Mouse (Mus musculus) MEL (cell line): ENCODE data around the gene Abca2. TPM values are rescaled to one million over a fixed set of nuclear protein-coding genes. Genes with fewer than 3 reads are reported as not detected.

Source experiments
- DNase-seq: peaks from one replicate; pipeline ENCODE4 v3.0.0; 2011; ENCODE audit warnings: low read depth, low spot score
- H3K27ac ChIP-seq: 2 replicates; pipeline ENCODE4 v1.5.1; 2012; ENCODE audit warnings: low read depth, mild to moderate bottlenecking, control low read depth, low read length, moderate library complexity; ENCODE audit not compliant: control insufficient read depth
- H3K27me3 ChIP-seq, 2 experiments: fragments of 150-350 bp in 1 of 2; sonication (generic) in 1 of 2; 2 replicates each; pipeline ENCODE4 v1.6.1; 2012; ENCODE audit warnings: low read length in 2 of 2, mild to moderate bottlenecking in 2 of 2, improper control_type of control experiment in 1 of 2, moderate library complexity in 1 of 2; ENCODE audit not compliant: insufficient read depth in 2 of 2, control insufficient read depth in 1 of 2
- H3K36me3 ChIP-seq, 2 experiments: 2 replicates each; pipeline ENCODE4 v1.6.1; 2012 to 2014; ENCODE audit warnings: low read length in 2 of 2, improper control_type of control experiment in 1 of 2, inconsistent platforms in 1 of 2, mild to moderate bottlenecking in 1 of 2; ENCODE audit not compliant: insufficient read depth in 2 of 2, control insufficient read depth in 1 of 2
- H3K4me1 ChIP-seq, 2 experiments: fragments of 150-350 bp in 1 of 2; sonication (generic) in 1 of 2; 2 replicates each; pipeline ENCODE4 v1.6.1; 2012; ENCODE audit warnings: low read length in 2 of 2, improper control_type of control experiment in 1 of 2, mild to moderate bottlenecking in 1 of 2; ENCODE audit not compliant: insufficient read depth in 2 of 2, control insufficient read depth in 1 of 2
- H3K4me3 ChIP-seq, 2 experiments: fragments of 150-350 bp in 1 of 2; sonication (generic) in 1 of 2; 2 replicates each; pipeline ENCODE4 v1.5.1; 2012; ENCODE audit warnings: low read depth in 2 of 2, low read length in 2 of 2, mild to moderate bottlenecking in 2 of 2, moderate library complexity in 2 of 2, control low read depth in 1 of 2, improper control_type of control experiment in 1 of 2; ENCODE audit not compliant: control insufficient read depth in 1 of 2, insufficient read depth in 1 of 2
- H3K79me2 ChIP-seq: 2 replicates; pipeline ENCODE4 v1.6.1; 2012; ENCODE audit warnings: mild to moderate bottlenecking, low read length, moderate library complexity; ENCODE audit not compliant: control insufficient read depth, poor library complexity, insufficient read depth
- H3K9ac ChIP-seq: 2 replicates; pipeline ENCODE4 v1.6.1; 2012; ENCODE audit warnings: low read depth, mild to moderate bottlenecking, control low read depth, low read length, moderate library complexity; ENCODE audit not compliant: control insufficient read depth, poor library complexity, severe bottlenecking
- H3K9me3 ChIP-seq: fragments of 150-350 bp; sonication (generic); replicated peaks from 2 replicates; pipeline ENCODE4 v1.6.1; 2012; ENCODE audit warnings: mild to moderate bottlenecking, low read length, improper control_type of control experiment, moderate library complexity; ENCODE audit not compliant: insufficient read depth
- BHLHE40 ChIP-seq: IDR thresholded peaks from 2 replicates; pipeline ENCODE4 v1.6.1; 2012; ENCODE audit warnings: low read depth, mild to moderate bottlenecking, inconsistent platforms, low read length, improper control_type of control experiment, borderline replicate concordance
- CTCF ChIP-seq, 3 experiments: IDR thresholded peaks in 2 of 3; conservative IDR thresholded peaks in 1 of 3; 2 replicates each; pipeline ENCODE4 v1.5.1; 2011 to 2012; ENCODE audit warnings: low read length in 3 of 3, low read depth in 2 of 3, mild to moderate bottlenecking in 2 of 3, improper control_type of control experiment in 1 of 3, inconsistent platforms in 1 of 3, mixed read lengths in 1 of 3, moderate library complexity in 1 of 3; ENCODE audit not compliant: control insufficient read depth in 1 of 3, insufficient read depth in 1 of 3, poor library complexity in 1 of 3, severe bottlenecking in 1 of 3
- E2F4 ChIP-seq: IDR thresholded peaks from 2 replicates; pipeline ENCODE4 v1.6.1; 2011; ENCODE audit warnings: low read depth, low read length, improper control_type of control experiment, borderline replicate concordance
- ELF1 ChIP-seq: IDR thresholded peaks from 2 replicates; pipeline ENCODE4 v1.6.1; 2014; ENCODE audit warnings: low read depth, mild to moderate bottlenecking, inconsistent platforms, low read length, improper control_type of control experiment, moderate library complexity
- EP300 ChIP-seq, 2 experiments: IDR thresholded peaks; 2 replicates each; pipeline ENCODE4 v1.6.1; 2011; ENCODE audit warnings: improper control_type of control experiment in 2 of 2, low read length in 2 of 2, low read depth in 1 of 2, mild to moderate bottlenecking in 1 of 2
- ETS1 ChIP-seq: IDR thresholded peaks from 2 replicates; pipeline ENCODE4 v1.6.1; 2012; ENCODE audit warnings: low read depth, mild to moderate bottlenecking, inconsistent platforms, low read length, improper control_type of control experiment, moderate library complexity
- GATA1 ChIP-seq: IDR thresholded peaks from 2 replicates; pipeline ENCODE4 v1.6.1; 2011; ENCODE audit warnings: low read depth, low read length, improper control_type of control experiment
- HCFC1 ChIP-seq: IDR thresholded peaks from 2 replicates; pipeline ENCODE4 v1.6.1; 2012; ENCODE audit warnings: low read depth, mild to moderate bottlenecking, inconsistent platforms, low read length, improper control_type of control experiment, moderate library complexity
- JUND ChIP-seq: IDR thresholded peaks from 2 replicates; pipeline ENCODE4 v1.6.1; 2011; ENCODE audit warnings: low read depth, mild to moderate bottlenecking, improper control_type of control experiment, low read length
- KAT2A ChIP-seq: conservative IDR thresholded peaks from 2 replicates; pipeline ENCODE4 v1.6.1; 2012; ENCODE audit warnings: low read depth, low read length, improper control_type of control experiment, inconsistent platforms
- MEF2A ChIP-seq: IDR thresholded peaks from 2 replicates; pipeline ENCODE4 v1.6.1; 2014; ENCODE audit warnings: low read depth, mild to moderate bottlenecking, inconsistent platforms, low read length, improper control_type of control experiment; ENCODE audit not compliant: poor library complexity, insufficient replicate concordance, severe bottlenecking; ENCODE audit errors: extremely low read depth
- MXI1 ChIP-seq: IDR thresholded peaks from 2 replicates; pipeline ENCODE4 v1.6.1; 2011; ENCODE audit warnings: mild to moderate bottlenecking, low read depth, low read length, improper control_type of control experiment
- MYC ChIP-seq: IDR thresholded peaks from 2 replicates; pipeline ENCODE4 v1.6.1; 2011; ENCODE audit warnings: low read depth, mild to moderate bottlenecking, low read length, improper control_type of control experiment, moderate library complexity
- NRF1 ChIP-seq: IDR thresholded peaks from 2 replicates; pipeline ENCODE4 v1.6.1; 2014; ENCODE audit warnings: low read depth, mild to moderate bottlenecking, inconsistent platforms, low read length, improper control_type of control experiment, moderate library complexity; ENCODE audit not compliant: poor library complexity, insufficient read depth, severe bottlenecking
- POLR2AphosphoS2 ChIP-seq: IDR thresholded peaks from 2 replicates; pipeline ENCODE4 v1.6.1; 2011; ENCODE audit warnings: low read length, improper control_type of control experiment
- RAD21 ChIP-seq: IDR thresholded peaks from 2 replicates; pipeline ENCODE4 v1.6.1; 2011; ENCODE audit warnings: mild to moderate bottlenecking, low read depth, low read length, improper control_type of control experiment
- SIN3A ChIP-seq: IDR thresholded peaks from 2 replicates; pipeline ENCODE4 v1.6.1; 2012; ENCODE audit warnings: low read length, improper control_type of control experiment, inconsistent platforms
- SMC3 ChIP-seq: IDR thresholded peaks from 2 replicates; pipeline ENCODE4 v1.6.1; 2011; ENCODE audit warnings: low read depth, low read length, improper control_type of control experiment
- TAL1 ChIP-seq: IDR thresholded peaks from 2 replicates; pipeline ENCODE4 v1.6.1; 2012; ENCODE audit warnings: mild to moderate bottlenecking, inconsistent platforms, low read length, moderate library complexity, mixed read lengths
- TBP ChIP-seq: IDR thresholded peaks from 2 replicates; pipeline ENCODE4 v1.8.0; 2011; ENCODE audit warnings: low read depth, low read length, improper control_type of control experiment
- TCF12 ChIP-seq: IDR thresholded peaks from 2 replicates; pipeline ENCODE4 v1.6.1; 2014; ENCODE audit warnings: low read depth, mild to moderate bottlenecking, inconsistent platforms, low read length, improper control_type of control experiment, moderate library complexity
- ZC3H11A ChIP-seq: IDR thresholded peaks from 2 replicates; pipeline ENCODE4 v1.6.1; 2012; ENCODE audit warnings: low read depth, mild to moderate bottlenecking, inconsistent platforms, low read length, improper control_type of control experiment
- ZKSCAN1 ChIP-seq: IDR thresholded peaks from 2 replicates; pipeline ENCODE4 v1.6.1; 2012; ENCODE audit warnings: low read depth, mild to moderate bottlenecking, inconsistent platforms, low read length, improper control_type of control experiment, moderate library complexity
- ZMIZ1 ChIP-seq: IDR thresholded peaks from 2 replicates; pipeline ENCODE4 v1.6.1; 2012; ENCODE audit warnings: low read depth, mild to moderate bottlenecking, inconsistent platforms, low read length, improper control_type of control experiment, moderate library complexity
- ZNF384 ChIP-seq: IDR thresholded peaks from 2 replicates; pipeline ENCODE4 v1.6.1; 2012; ENCODE audit warnings: low read depth, mild to moderate bottlenecking, inconsistent platforms, low read length, improper control_type of control experiment
- polyA plus RNA-seq, 2 experiments: library from polyadenylated mRNA; stranded (reverse) in 1 of 2; unstranded in 1 of 2; fragments of >175 nt in 1 of 2; fragments of >200 nt in 1 of 2; gene quantifications; 2 replicates each; pipeline versions ENCODE4 v1.2.1 to v1.2.4; 2012; ENCODE audit warnings: low replicate concordance in 2 of 2, low read depth in 1 of 2; ENCODE audit not compliant: insufficient read length in 2 of 2, insufficient read depth in 1 of 2, missing spikeins in 1 of 2
- total RNA-seq: library from RNA; depleted of rRNA; stranded (reverse); fragments of 300-350 nt; gene quantifications from 2 replicates; pipeline ENCODE4 v1.2.3, GENCODE M21; 2012

The Abca2 gene
- total and polyA plus RNA-seq, 3 experiments = 10.4 to 42.2 TPM; not detected in 1

- H3K4me1 ChIP-seq = no peaks in the 10 kb centered on the region; a peak in 2 of 4 replicates
- no peak within 1 kb of the TSS for H3K27ac ChIP-seq
- H3K27me3 ChIP-seq = peaks cover 0 to 1% of the 10 kb centered on the region in 2 experiments; a peak in 2 of 4 replicates
- no peak within 1 kb of the TSS for H3K9ac ChIP-seq
- TF ChIP-seq JUND (no peak), KAT2A (no peak), SIN3A (no peak), TBP (no peak), TCF12 (no peak), CTCF (IDR thresholded peaks at IDR 0.05 in 2 of 3, conservative IDR thresholded peaks at IDR 0.05 in 1 of 3; ENCODE audit: control insufficient read depth in 1 of 3, insufficient read depth in 1 of 3, low read depth in 2 of 3, low read length in 3 of 3, poor library complexity in 1 of 3, severe bottlenecking in 1 of 3) (no peak), EP300 (IDR thresholded peaks at IDR 0.05; ENCODE audit: low read depth in 1 of 2, low read length in 2 of 2) (no peak), RAD21 (no peak), ZMIZ1 (no peak), ZC3H11A (no peak)
- no peaks in the 10 kb centered on the region for H3K36me3 ChIP-seq
- H3K4me3 ChIP-seq = no peak within 1 kb of the TSS
- H3K9me3 ChIP-seq = no peaks in the 10 kb centered on the region
- no peaks in the 10 kb centered on the region for H3K79me2 ChIP-seq
- DNase-seq = no peak
These were observed 41.5 kb downstream of the Abca2 start, which contains the start of gene Ptgds for GRCm38 (mm10) chr2:25469969-25470368. Gene Ptgds (minus strand): TSS chr2:25470046.

GRCm38 (mm10) chr2:25472550-25472949 is 44.0 kb downstream of the Abca2 start:
- no peak for DNase-seq
- Histone ChIP-seq H3K79me2 (no peaks in the 10 kb centered on the region), H3K9ac (no peak overlapping the region), H3K4me3 (no peak overlapping the region), H3K27me3 (peaks cover 0 to 1% of the 10 kb centered on the region in 2 experiments; a peak in 2 of 4 replicates), H3K4me1 (no peaks in the 10 kb centered on the region), H3K27ac (no peak overlapping the region), H3K36me3 (no peaks in the 10 kb centered on the region), H3K9me3 (no peaks in the 10 kb centered on the region)
- TF ChIP-seq MEF2A = no peak
- no peak for TF ChIP-seq ZMIZ1
- no peak for TF ChIP-seq GATA1
- no peak for TF ChIP-seq KAT2A
- TF ChIP-seq NRF1 = no peak
- no peak for TF ChIP-seq JUND
- no peak for TF ChIP-seq MYC
- no peak for TF ChIP-seq TAL1
- TF ChIP-seq POLR2AphosphoS2 = no peak
- no peak for TF ChIP-seq SMC3
- TF ChIP-seq HCFC1 = no peak
- no peak for TF ChIP-seq ETS1
- no peak for TF ChIP-seq EP300 (IDR thresholded peaks at IDR 0.05; ENCODE audit: low read depth in 1 of 2, low read length in 2 of 2)
- no peak for TF ChIP-seq TBP
- no peak for TF ChIP-seq ELF1
- no peak for TF ChIP-seq BHLHE40
- no peak for TF ChIP-seq ZKSCAN1
- no peak for TF ChIP-seq E2F4
- no peak for TF ChIP-seq MXI1
- no peak for TF ChIP-seq ZNF384
